ENCODE assay signal across 12 mouse cellular contexts in genomic region chr6:94390403-94390802, GRCm38 (mm10).
DNase-seq lines count a peak whose midpoint lies in the region; ATAC-seq lines count a peak whose summit lies in the region.
"Had no signal": no experiment of that assay in that cellular context is flagged by ENCODE, and none has a peak within 500 bp of the region (broad histone marks: within the 10 kb centered on the region; RNA-seq: fewer than 3 reads in every experiment).

No protein-coding gene starts in this region.

- no peak for DNase-seq in heart, postnatal 25 days (ENCODE audit: low spot score)
- peak; percentile 91 for DNase-seq in kidney, adult 11 months
- DNase-seq in large intestine, adult 2 months (ENCODE audit: low read depth, low spot score): peak; percentile 77
- DNase-seq in lung, postnatal 36 days: peak; percentile 68
- no peak for DNase-seq in neural tube, embryonic 10.5 days (ENCODE audit: extremely low spot score, low spot score)
- no peak for DNase-seq in midbrain, embryonic 10.5 days (ENCODE audit: low spot score)
- DNase-seq: spleen, adult 18-20 months; thymus, postnatal 25 days had no signal

- no peak overlapping the region for H3K4me2 ChIP-seq in heart, embryonic 11.5 days
- no peak overlapping the region for H3K4me2 ChIP-seq in midbrain, embryonic 15.5 days
- H3K4me2 ChIP-seq: forebrain, embryonic 15.5 days; limb, embryonic 15.5 days had no signal

- H3K4me3 ChIP-seq in heart, embryonic 11.5 days (ENCODE audit: low read depth, low read length): no peak overlapping the region
- H3K4me3 ChIP-seq in midbrain, embryonic 15.5 days: no peak overlapping the region
- H3K4me3 ChIP-seq in midbrain, embryonic 10.5 days: no peak overlapping the region
- H3K4me3 ChIP-seq: forebrain, embryonic 15.5 days; limb, embryonic 15.5 days had no signal

- no peak overlapping the region for H3K9ac ChIP-seq in heart, embryonic 11.5 days (ENCODE audit: low read depth, low read length)
- no peak overlapping the region for H3K9ac ChIP-seq in midbrain, embryonic 15.5 days
- H3K9ac ChIP-seq: forebrain, embryonic 15.5 days; limb, embryonic 15.5 days had no signal

- no peaks in the 10 kb centered on the region for H3K36me3 ChIP-seq in heart, embryonic 11.5 days (ENCODE audit: control insufficient read depth, insufficient read depth, low read length)
- no peaks in the 10 kb centered on the region for H3K36me3 ChIP-seq in midbrain, embryonic 15.5 days (replicated peaks)
- no peaks in the 10 kb centered on the region for H3K36me3 ChIP-seq in midbrain, embryonic 10.5 days
- H3K36me3 ChIP-seq: forebrain, embryonic 15.5 days; limb, embryonic 15.5 days had no signal

- 65% methylated on average over 2 of the region's 2 CpGs for WGBS in heart, embryonic 11.5 days (ENCODE audit: insufficient replicate concordance)
- 35% methylated on average over 2 of the region's 2 CpGs for WGBS in large intestine, adult 2 months
- WGBS in midbrain, embryonic 15.5 days: 84% methylated on average over 2 of the region's 2 CpGs
- WGBS in midbrain, embryonic 10.5 days: 86% methylated on average over 2 of the region's 2 CpGs

- no peaks in the 10 kb centered on the region for H3K9me3 ChIP-seq in heart, embryonic 11.5 days (replicated peaks; ENCODE audit: control insufficient read depth, low read length)
- no peaks in the 10 kb centered on the region for H3K9me3 ChIP-seq in midbrain, embryonic 15.5 days
- H3K9me3 ChIP-seq in midbrain, embryonic 10.5 days (replicated peaks): no peaks in the 10 kb centered on the region
- H3K9me3 ChIP-seq: forebrain, embryonic 15.5 days; limb, embryonic 15.5 days had no signal

- H3K27ac ChIP-seq in heart, embryonic 11.5 days (ENCODE audit: low read depth, low read length): 0 out of 2 replicates have a peak overlapping the region, but pooled peaks have one; percentile 22
- H3K27ac ChIP-seq in midbrain, embryonic 15.5 days: no peak overlapping the region
- no peak overlapping the region for H3K27ac ChIP-seq in midbrain, embryonic 10.5 days (replicated peaks)
- H3K27ac ChIP-seq: forebrain, embryonic 15.5 days; limb, embryonic 15.5 days had no signal

- H3K4me1 ChIP-seq in heart, embryonic 11.5 days (ENCODE audit: control insufficient read depth, insufficient read depth, low read length): peaks cover 34% of the 10 kb centered on the region
- no peaks in the 10 kb centered on the region for H3K4me1 ChIP-seq in midbrain, embryonic 15.5 days
- H3K4me1 ChIP-seq in midbrain, embryonic 10.5 days: no peaks in the 10 kb centered on the region
- H3K4me1 ChIP-seq: forebrain, embryonic 15.5 days; limb, embryonic 15.5 days had no signal

- intact Hi-C loops in heart, postnatal 25 days (cut with DNase I): no loop called here

- H3K27me3 ChIP-seq in heart, embryonic 11.5 days (ENCODE audit: control insufficient read depth, insufficient read depth, low read length): no peaks in the 10 kb centered on the region
- no peaks in the 10 kb centered on the region for H3K27me3 ChIP-seq in midbrain, embryonic 15.5 days (replicated peaks)
- no peaks in the 10 kb centered on the region for H3K27me3 ChIP-seq in midbrain, embryonic 10.5 days (ENCODE audit: low read depth, poor library complexity, severe bottlenecking)
- H3K27me3 ChIP-seq: forebrain, embryonic 15.5 days; limb, embryonic 15.5 days had no signal

- no peak for ATAC-seq in heart, embryonic 11.5 days (replicated peaks; ENCODE audit: insufficient number of reproducible peaks, low FRiP score, low TSS enrichment)
- ATAC-seq in midbrain, embryonic 15.5 days (replicated peaks): no peak
- ATAC-seq: forebrain, embryonic 15.5 days had no signal

Comparison
In these comparisons a context has a peak if more than half of its experiments do, and no peak if none do; other contexts are left out.
1. DNase-seq: peak in kidney, adult 11 months (single experiment), large intestine, adult 2 months (single experiment) and lung, postnatal 36 days (single experiment); none in heart, postnatal 25 days (single experiment), neural tube, embryonic 10.5 days (single experiment) and midbrain, embryonic 10.5 days (single experiment).